Mouse (Mus musculus) forebrain, embryonic 15.5 days (tissue): ENCODE data around the gene Treml1. TPM values are rescaled to one million over a fixed set of nuclear protein-coding genes. Genes with fewer than 3 reads are reported as not detected.
"Not testable (repeated sequence)": the region's sequence is repeated elsewhere in the genome, so short reads cannot be mapped to it uniquely, and the experiment has no call there.

Source experiments
- ATAC-seq: fragments of 200-750 bp; cut with Nextera tagmentation; replicated peaks from 2 replicates; pipeline ENCODE4 v1.8.0; 2017; ENCODE audit warnings: mild to moderate bottlenecking, moderate TSS enrichment, moderate library complexity
- H3K27ac ChIP-seq: fragments of 300-500 bp; sonication (generic); replicated peaks from 2 replicates; pipeline ENCODE4 v1.5.1; 2015; ENCODE audit warnings: mild to moderate bottlenecking, inconsistent platforms
- H3K27me3 ChIP-seq: fragments of 300-500 bp; sonication (generic); 2 replicates; pipeline ENCODE4 v1.6.1; 2015; ENCODE audit warnings: inconsistent platforms
- H3K36me3 ChIP-seq: fragments of 300-500 bp; sonication (generic); 2 replicates; pipeline ENCODE4 v1.6.1; 2015; ENCODE audit warnings: mild to moderate bottlenecking, inconsistent platforms
- H3K4me1 ChIP-seq: fragments of 300-500 bp; sonication (generic); 2 replicates; pipeline ENCODE4 v1.6.1; 2015; ENCODE audit warnings: inconsistent platforms
- H3K4me2 ChIP-seq: fragments of 300-500 bp; sonication (generic); replicated peaks from 2 replicates; pipeline ENCODE4 v1.6.1; 2015; ENCODE audit warnings: mild to moderate bottlenecking, inconsistent platforms
- H3K4me3 ChIP-seq: fragments of 300-500 bp; sonication (generic); 2 replicates; pipeline ENCODE4 v1.5.1; 2015; ENCODE audit warnings: mild to moderate bottlenecking, inconsistent platforms
- H3K9ac ChIP-seq: fragments of 300-500 bp; sonication (generic); replicated peaks from 2 replicates; pipeline ENCODE4 v1.6.1; 2015; ENCODE audit warnings: mild to moderate bottlenecking, inconsistent platforms
- H3K9me3 ChIP-seq: fragments of 300-500 bp; sonication (generic); 2 replicates; pipeline ENCODE4 v1.6.1; 2016; ENCODE audit warnings: inconsistent platforms
- WGBS: fragments of 180-500 bp; shearing (Covaris S2); methylation state at CpG from one replicate; pipeline ENCODE4 v1.1.7; 2015; ENCODE audit warnings: mixed read lengths; 5-methylcytosine and 5-hydroxymethylcytosine counted together
- polyA plus RNA-seq: library from polyadenylated mRNA; unstranded; fragments of >200 nt; fragmentation: Nextera tagmentation; extraction: Ambion mirVana; gene quantifications from 2 replicates; pipeline ENCODE4 v1.2.1, GENCODE M21; 2015

Gene Treml1
- polyA plus RNA-seq, 1 experiment from 2014 or later, result 0.46 TPM

DNA sequence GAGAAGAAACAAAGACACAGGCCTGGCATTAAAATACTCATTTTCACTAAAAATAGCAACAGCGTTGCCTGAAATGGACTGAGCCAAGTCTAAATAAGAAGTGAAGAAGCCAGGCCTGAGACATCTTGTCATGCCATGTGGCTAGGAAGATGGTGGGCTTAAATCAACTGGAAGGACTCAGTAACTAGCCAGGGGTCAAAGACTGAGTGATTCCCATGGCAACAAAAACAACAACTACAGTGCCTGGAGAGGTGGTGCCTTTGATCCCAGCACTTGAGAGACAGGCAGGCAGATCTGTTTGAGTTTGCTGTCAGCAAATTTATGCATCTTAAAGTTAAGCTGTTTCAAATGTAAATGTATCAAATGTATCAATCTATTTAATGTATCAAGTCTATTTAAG is 19.4 kb upstream of the Treml1 start:
- Histone ChIP-seq H3K4me1 (no peaks in the 10 kb centered on the region), H3K27ac (no peak overlapping the region), H3K4me2 (no peak overlapping the region), H3K9me3 (no peaks in the 10 kb centered on the region), H3K9ac (no peak overlapping the region), H3K27me3 (no peaks in the 10 kb centered on the region), H3K36me3 (no peaks in the 10 kb centered on the region), H3K4me3 (no peak overlapping the region)
- 90% methylated on average over 1 of the region's 1 CpGs for WGBS
- no peak for ATAC-seq

DNA sequence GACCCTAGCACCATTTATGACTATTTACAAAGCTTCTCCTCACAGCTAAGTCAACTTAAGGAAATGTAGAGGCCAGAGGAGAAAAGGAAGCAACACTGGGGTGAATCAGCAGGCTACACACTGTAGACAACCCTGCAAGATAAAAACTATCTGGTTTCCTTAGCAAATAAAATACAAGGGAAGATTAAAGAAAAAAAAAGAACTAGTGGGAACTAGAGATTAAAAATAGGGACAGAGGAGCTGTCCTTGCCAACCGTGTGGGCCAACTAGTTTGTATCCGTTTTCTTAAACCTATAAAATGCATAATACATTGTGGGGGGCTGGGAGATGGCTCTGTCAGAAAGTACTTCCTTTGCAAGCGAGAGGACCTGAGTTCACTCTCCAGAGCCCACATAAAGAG is 17.8 kb upstream of the Treml1 start:
- ATAC-seq, result no peak
- 76% methylated on average over 3 of the region's 3 CpGs for WGBS
- no peaks in the 10 kb centered on the region for H3K9me3 ChIP-seq

DNA sequence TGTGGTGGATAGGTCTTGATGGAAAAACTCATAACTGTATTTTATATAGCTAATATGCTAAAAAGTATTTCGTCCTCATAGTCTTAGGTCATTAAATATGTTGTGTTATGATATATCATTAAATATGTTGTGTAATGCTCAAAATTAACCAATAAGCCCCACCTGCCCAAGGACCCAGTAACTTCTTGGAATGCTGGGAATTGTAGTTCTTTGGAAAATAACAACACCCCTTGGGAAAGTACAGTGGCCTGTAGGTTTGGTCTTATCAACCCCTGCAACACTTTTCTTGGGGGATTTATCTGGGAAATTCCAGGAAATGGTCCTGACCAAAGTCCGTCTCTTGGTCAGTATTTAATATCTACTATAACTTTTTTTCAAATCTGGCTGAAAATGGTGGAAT is 16.7 kb upstream of the Treml1 start:
- H3K4me3 ChIP-seq, result no peak overlapping the region
- H3K4me2 ChIP-seq, result no peak overlapping the region
- no peaks in the 10 kb centered on the region for H3K36me3 ChIP-seq
- 95% methylated on average over 2 of the region's 2 CpGs for WGBS
- no peak overlapping the region for H3K9ac ChIP-seq
- H3K4me1 ChIP-seq, result no peaks in the 10 kb centered on the region
- no peaks in the 10 kb centered on the region for H3K27me3 ChIP-seq
- ATAC-seq, result no peak
- H3K9me3 ChIP-seq, result no peaks in the 10 kb centered on the region
- no peak overlapping the region for H3K27ac ChIP-seq

More for the DNA sequence above, 17.8 kb upstream of the Treml1 start:
- Histone ChIP-seq H3K4me3 (no peak overlapping the region), H3K4me1 (no peaks in the 10 kb centered on the region), H3K27ac (no peak overlapping the region), H3K4me2 (no peak overlapping the region), H3K36me3 (no peaks in the 10 kb centered on the region), H3K27me3 (no peaks in the 10 kb centered on the region), H3K9ac (no peak overlapping the region)

DNA sequence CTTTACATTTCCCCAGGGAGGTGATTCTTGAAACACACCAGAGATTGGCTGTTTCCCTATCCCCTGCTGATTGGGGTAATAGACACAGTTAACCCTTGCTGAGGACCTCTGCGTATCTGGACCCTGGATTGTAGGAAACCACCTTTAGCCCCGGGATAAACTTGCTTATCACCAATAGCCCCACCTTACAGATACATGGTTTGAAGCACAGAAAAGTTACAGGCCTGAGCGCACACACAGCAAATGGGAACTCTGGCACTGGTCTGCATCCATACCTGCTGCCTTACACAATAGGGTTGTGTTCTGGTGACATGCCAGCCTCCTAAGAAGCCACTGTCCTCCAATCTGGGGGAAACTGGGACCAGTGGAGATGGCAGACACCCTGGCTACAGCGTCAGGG is 13.9 kb upstream of the Treml1 start:
- H3K4me2 ChIP-seq, result no peak overlapping the region
- 87% methylated on average over 4 of the region's 4 CpGs for WGBS
- no peaks in the 10 kb centered on the region for H3K27me3 ChIP-seq
- no peak overlapping the region for H3K9ac ChIP-seq
- no peak for ATAC-seq
- H3K36me3 ChIP-seq, result no peaks in the 10 kb centered on the region
- no peak overlapping the region for H3K27ac ChIP-seq
- H3K4me1 ChIP-seq, result no peaks in the 10 kb centered on the region
- H3K9me3 ChIP-seq, result no peaks in the 10 kb centered on the region
- H3K4me3 ChIP-seq, result no peak overlapping the region

DNA sequence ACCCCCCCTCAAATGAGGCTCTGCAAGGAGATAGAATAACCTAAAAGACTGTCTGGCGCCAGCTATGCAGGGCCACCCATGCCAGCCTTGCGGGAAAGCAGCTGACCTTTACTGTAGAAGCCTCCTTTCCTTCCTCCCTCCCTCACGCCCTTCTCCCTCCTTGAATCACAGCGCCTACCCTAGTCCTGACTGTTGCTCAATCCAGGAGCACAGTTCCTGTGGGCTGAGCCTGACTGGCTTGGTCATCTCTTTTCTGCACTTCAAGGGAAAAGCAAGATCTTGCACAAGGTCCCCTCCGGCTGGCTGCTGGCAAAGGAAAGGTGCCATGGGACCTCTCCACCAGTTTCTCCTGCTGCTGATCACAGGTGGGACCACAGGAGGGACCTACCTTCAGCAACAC is 13.5 kb upstream of the Treml1 start, which contains the start of gene Trem2:
Gene Trem2 (plus strand): TSS at position 171 of the 400 bp plus-strand sequence.
- WGBS, result 84% methylated on average over 5 of the region's 5 CpGs
- no peaks in the 10 kb centered on the region for H3K4me1 ChIP-seq
- no peak within 1 kb of the TSS for H3K27ac ChIP-seq
- ATAC-seq, result no peak
- H3K4me2 ChIP-seq, result no peak within 1 kb of the TSS
- no peaks in the 10 kb centered on the region for H3K36me3 ChIP-seq
- H3K27me3 ChIP-seq, result no peaks in the 10 kb centered on the region
- no peak within 1 kb of the TSS for H3K9ac ChIP-seq
- H3K4me3 ChIP-seq, result no peak within 1 kb of the TSS
- H3K9me3 ChIP-seq, result no peaks in the 10 kb centered on the region

DNA sequence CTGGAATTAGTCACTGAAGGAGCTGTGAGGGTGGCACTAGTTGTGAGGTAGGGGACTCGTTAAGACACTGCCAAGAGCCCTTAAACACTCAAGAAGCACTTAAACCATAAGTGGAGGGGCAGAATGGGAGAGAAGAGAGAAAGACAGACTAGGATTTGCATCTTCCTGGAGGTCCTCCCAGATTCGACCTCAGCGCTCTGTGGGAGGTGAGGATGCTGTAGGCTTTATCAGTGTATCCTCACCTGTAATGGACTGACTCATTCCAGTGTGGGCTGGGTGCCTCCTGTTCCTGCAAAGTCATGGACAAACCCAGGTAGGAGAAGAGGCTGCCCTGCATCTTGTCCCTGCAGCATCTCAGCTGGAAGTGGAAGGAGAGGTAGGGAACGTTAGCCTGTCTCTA is 12.9 kb upstream of the Treml1 start:
- H3K27ac ChIP-seq, result no peak overlapping the region
- ATAC-seq, result no peak
- H3K4me3 ChIP-seq, result no peak overlapping the region
- no peak overlapping the region for H3K9ac ChIP-seq
- no peaks in the 10 kb centered on the region for H3K27me3 ChIP-seq
- 64% methylated on average over 4 of the region's 4 CpGs for WGBS
- H3K4me1 ChIP-seq, result no peaks in the 10 kb centered on the region
- no peaks in the 10 kb centered on the region for H3K36me3 ChIP-seq
- no peak overlapping the region for H3K4me2 ChIP-seq
- H3K9me3 ChIP-seq, result no peaks in the 10 kb centered on the region

DNA sequence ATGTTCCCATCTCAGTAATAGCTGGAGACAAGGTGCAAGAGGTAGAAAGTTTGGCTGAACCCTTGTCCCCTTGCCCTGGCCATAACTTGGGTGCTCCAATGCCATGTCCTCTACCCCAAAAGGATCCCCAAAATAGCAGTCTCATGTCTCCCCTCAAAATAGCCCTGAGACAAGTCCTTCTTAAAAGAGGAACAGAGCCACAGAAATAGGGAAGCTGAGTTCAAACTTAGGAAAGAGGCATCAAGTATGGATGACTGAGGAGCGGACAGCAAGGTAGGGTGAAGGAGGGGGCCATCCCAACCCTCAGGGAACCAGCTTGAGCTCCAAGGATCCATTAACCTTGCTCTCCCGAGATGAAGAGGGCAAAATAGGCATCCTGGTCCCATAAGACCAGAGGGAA is 12.4 kb upstream of the Treml1 start:
- no peak for ATAC-seq
- Histone ChIP-seq H3K27ac (no peak overlapping the region), H3K27me3 (no peaks in the 10 kb centered on the region), H3K36me3 (no peaks in the 10 kb centered on the region), H3K9ac (no peak overlapping the region), H3K4me3 (no peak overlapping the region), H3K4me1 (no peaks in the 10 kb centered on the region), H3K9me3 (no peaks in the 10 kb centered on the region), H3K4me2 (no peak overlapping the region)
- WGBS, result 84% methylated on average over 2 of the region's 2 CpGs

DNA sequence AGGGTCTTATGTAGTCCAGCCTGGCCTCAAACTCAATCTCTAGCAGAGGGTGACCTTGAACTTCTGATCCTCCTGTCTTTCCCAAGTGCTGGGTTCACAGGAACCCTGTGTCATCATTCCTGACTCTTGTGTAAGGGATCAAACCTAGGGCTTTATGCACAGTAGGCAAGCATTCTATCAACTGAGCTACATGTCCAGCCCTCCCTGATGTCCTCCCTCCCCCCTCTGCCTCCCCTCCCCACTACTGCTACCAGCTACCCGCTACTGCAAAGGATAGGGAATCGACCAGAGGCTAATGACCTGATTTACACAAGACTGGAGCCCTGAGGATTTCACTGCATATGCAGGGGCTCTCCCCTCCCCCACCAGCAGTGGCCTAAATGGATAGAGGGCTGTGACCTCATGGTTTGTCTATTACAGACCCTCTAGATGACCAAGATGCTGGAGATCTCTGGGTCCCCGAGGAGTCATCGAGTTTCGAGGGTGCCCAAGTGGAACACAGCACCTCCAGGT is 9.0 kb upstream of the Treml1 start:
- Histone ChIP-seq H3K4me3 (no peak overlapping the region), H3K27me3 (no peaks in the 10 kb centered on the region), H3K27ac (no peak overlapping the region), H3K4me1 (no peaks in the 10 kb centered on the region), H3K9me3 (no peaks in the 10 kb centered on the region), H3K9ac (no peak overlapping the region), H3K4me2 (no peak overlapping the region), H3K36me3 (no peaks in the 10 kb centered on the region)
- ATAC-seq, result no peak
- WGBS, result 75% methylated on average over 5 of the region's 5 CpGs

DNA sequence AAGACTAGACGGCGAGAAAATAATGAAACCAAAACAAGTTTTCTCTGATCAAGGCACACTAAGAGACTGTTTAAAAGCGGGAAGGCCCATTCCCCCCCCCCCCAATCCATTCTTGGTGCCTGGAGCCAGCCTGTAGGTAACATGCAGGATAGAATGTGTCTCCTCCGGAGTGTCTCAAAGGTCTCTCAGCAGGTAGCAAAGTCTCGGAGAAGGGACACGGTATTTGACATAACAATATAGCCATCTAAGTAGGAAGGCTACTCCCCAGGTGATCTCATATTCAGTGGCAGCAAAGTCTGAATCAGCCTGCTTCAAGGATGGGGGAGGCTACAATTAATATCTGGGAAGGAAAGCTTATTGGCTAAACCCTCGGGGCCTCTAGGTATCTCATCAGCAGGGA is 6.7 kb upstream of the Treml1 start:
- not testable (repeated sequence) for H3K27me3 ChIP-seq, H3K27ac ChIP-seq
- WGBS, result 58% methylated on average over 7 of the region's 7 CpGs

DNA sequence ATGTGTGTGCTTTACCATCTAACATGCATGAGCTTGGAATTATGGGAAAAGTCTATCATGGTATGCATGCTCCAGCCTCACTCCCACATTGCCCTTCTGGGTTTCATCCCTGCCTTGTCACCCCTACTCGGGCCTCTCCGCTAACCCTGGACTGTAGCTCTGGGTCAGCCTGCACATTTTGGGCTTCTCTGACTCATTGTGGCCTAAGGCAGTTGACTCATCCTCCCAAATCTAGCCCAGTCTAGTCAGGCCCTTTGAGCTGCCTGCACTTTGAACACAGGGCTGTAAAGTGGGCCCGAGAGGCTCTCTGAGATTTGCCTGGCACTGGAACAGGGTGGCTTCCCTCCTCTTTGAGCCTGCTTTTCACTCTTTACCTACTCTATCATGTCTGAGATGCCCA is 3.9 kb upstream of the Treml1 start:
- no peak overlapping the region for H3K9ac ChIP-seq
- no peak overlapping the region for H3K4me2 ChIP-seq
- no peaks in the 10 kb centered on the region for H3K36me3 ChIP-seq
- H3K27ac ChIP-seq, result no peak overlapping the region
- no peaks in the 10 kb centered on the region for H3K4me1 ChIP-seq
- H3K9me3 ChIP-seq, result no peaks in the 10 kb centered on the region
- WGBS, result 79% methylated on average over 3 of the region's 3 CpGs
- H3K27me3 ChIP-seq, result no peaks in the 10 kb centered on the region
- no peak for ATAC-seq
- H3K4me3 ChIP-seq, result no peak overlapping the region

More for the DNA sequence above, 6.7 kb upstream of the Treml1 start:
- not testable (repeated sequence) for ATAC-seq, H3K4me2 ChIP-seq, H3K4me3 ChIP-seq, H3K9me3 ChIP-seq, H3K9ac ChIP-seq, H3K4me1 ChIP-seq, H3K36me3 ChIP-seq

DNA sequence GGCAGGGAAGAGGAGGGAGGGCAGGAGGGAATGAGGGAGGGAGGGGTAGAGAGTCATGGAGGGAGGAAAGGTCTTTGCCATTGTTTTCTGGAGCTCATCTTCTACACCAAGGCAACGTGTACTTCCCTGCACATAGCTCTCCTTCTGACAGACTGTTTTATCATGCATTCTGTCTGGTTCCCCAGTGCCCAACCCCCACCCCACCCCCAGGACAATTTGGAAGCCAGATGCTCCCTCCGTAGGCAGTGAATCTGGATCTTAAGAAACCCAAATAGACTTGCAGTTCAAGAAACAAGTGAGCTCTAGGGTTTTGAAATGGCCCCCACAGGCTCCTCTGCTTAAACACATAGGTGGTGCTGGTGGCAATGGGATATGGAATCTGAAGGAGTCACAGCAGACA is 1.8 kb upstream of the Treml1 start:
- Histone ChIP-seq H3K27ac (no peak overlapping the region), H3K4me3 (no peak overlapping the region), H3K27me3 (no peaks in the 10 kb centered on the region), H3K9ac (no peak overlapping the region), H3K4me2 (no peak overlapping the region), H3K4me1 (peaks cover 6% of the 10 kb centered on the region), H3K9me3 (no peaks in the 10 kb centered on the region), H3K36me3 (no peaks in the 10 kb centered on the region)
- WGBS, result 53% methylated on average over 2 of the region's 2 CpGs
- ATAC-seq, result no peak

DNA sequence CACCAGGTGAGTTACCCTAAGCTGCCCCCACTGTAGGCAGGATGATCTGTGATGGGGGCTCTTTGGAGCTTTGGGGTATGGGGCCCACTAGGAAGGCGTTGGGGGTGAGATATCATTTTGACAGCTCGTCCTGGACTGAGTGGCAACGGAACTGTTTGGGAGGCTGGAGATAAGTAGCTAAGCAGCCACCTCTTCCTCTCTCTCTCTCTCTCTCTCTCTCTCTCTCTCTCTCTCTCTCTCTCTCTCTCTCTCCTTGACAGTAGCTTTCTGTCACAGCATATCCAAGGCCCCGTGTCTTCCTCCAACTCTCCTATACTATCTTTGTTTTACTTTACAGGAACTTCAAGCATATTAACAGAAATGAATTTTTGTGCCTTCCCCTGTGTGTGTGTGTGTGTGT is 746 bp downstream of the Treml1 start:
- H3K9ac ChIP-seq, result no peak overlapping the region
- 83% methylated on average over 4 of the region's 4 CpGs for WGBS
- no peaks in the 10 kb centered on the region for H3K27me3 ChIP-seq
- H3K4me3 ChIP-seq, result no peak overlapping the region
- H3K36me3 ChIP-seq, result no peaks in the 10 kb centered on the region
- H3K9me3 ChIP-seq, result no peaks in the 10 kb centered on the region
- H3K27ac ChIP-seq, result no peak overlapping the region
- H3K4me2 ChIP-seq, result no peak overlapping the region
- ATAC-seq, result no peak
- peaks cover 14% of the 10 kb centered on the region for H3K4me1 ChIP-seq

DNA sequence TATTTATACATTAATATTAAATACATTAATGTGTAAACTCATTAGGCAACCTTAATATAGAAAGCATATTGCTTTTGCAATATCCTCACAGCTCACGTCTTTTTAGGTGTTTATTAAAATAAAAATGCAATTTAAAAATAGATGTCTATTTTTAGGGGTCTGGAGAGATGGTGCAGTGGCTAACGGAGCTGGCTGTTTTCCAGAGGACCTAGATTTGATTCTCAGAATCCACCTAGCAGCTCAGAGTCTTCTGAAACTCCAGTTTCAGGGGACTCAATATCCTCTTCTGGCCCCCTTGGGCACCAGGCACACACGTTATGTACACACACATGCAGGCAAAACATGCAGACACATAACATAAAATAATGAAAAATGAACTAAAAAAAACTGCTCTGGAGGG is 2.6 kb downstream of the Treml1 start:
- H3K9ac ChIP-seq, result no peak overlapping the region
- H3K4me1 ChIP-seq, result peaks cover 14% of the 10 kb centered on the region
- no peak for ATAC-seq
- H3K36me3 ChIP-seq, result no peaks in the 10 kb centered on the region
- WGBS, result 70% methylated on average over 3 of the region's 3 CpGs
- no peak overlapping the region for H3K4me2 ChIP-seq
- no peak overlapping the region for H3K4me3 ChIP-seq
- no peaks in the 10 kb centered on the region for H3K27me3 ChIP-seq
- no peaks in the 10 kb centered on the region for H3K9me3 ChIP-seq
- H3K27ac ChIP-seq, result no peak overlapping the region
